Mouse (Mus musculus) frontal cortex, adult 2 months (tissue): ENCODE data around the gene 4921511M17Rik. TPM values are rescaled to one million over a fixed set of nuclear protein-coding genes. Genes with fewer than 3 reads are reported as not detected.
A peak's percentile ranks its signal among the peaks of the same experiment; 100 is the strongest.
"Not testable (repeated sequence)": the region's sequence is repeated elsewhere in the genome, so short reads cannot be mapped to it uniquely, and the experiment has no call there.

Source experiments
- DNase-seq, 2 experiments: peaks; one replicate each; pipeline ENCODE4 v3.0.0; 2022; ENCODE audit warnings: low spot score in 1 of 2; ENCODE audit errors: extremely low spot score in 1 of 2
- polyA plus RNA-seq: library from polyadenylated mRNA; depleted of rRNA; stranded (reverse); fragments of >200 nt; gene quantifications from 2 replicates; pipeline ENCODE4 v1.2.3, GENCODE M21; 2012; rRNA removed

The 4921511M17Rik gene
- not detected in 2 replicates for polyA plus RNA-seq

DNA sequence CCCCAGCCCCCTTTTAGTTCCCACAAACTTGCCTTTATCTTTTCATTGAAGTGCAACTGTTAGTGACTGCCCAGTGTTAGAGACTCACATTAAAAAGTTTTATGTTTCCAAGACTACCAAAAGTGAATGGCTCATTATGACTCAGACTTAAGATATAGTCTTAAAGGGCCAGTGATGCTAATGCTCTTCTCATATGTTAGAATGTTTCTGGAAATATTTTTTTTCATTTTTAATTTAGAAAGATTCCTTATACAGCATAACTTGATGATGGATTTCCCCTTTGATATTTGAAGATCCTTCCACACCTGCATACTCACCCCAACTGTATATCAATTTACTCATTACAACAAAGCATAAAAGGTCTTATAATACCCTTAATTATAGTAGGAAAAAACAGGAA lies at the start of gene 4921511M17Rik:
Gene 4921511M17Rik, minus strand, starts transcription at position 101 of the 400 bp plus-strand sequence.
- DNase-seq = not testable (repeated sequence)

DNA sequence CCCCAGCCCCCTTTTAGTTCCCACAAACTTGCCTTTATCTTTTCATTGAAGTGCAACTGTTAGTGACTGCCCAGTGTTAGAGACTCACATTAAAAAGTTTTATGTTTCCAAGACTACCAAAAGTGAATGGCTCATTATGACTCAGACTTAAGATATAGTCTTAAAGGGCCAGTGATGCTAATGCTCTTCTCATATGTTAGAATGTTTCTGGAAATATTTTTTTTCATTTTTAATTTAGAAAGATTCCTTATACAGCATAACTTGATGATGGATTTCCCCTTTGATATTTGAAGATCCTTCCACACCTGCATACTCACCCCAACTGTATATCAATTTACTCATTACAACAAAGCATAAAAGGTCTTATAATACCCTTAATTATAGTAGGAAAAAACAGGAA lies 21.3 kb upstream of the 4921511M17Rik start, which contains the start of gene Gm10057:
Gene Gm10057, minus strand, starts transcription at position 101 of the 400 bp plus-strand sequence.
- DNase-seq = not testable (repeated sequence)

DNA sequence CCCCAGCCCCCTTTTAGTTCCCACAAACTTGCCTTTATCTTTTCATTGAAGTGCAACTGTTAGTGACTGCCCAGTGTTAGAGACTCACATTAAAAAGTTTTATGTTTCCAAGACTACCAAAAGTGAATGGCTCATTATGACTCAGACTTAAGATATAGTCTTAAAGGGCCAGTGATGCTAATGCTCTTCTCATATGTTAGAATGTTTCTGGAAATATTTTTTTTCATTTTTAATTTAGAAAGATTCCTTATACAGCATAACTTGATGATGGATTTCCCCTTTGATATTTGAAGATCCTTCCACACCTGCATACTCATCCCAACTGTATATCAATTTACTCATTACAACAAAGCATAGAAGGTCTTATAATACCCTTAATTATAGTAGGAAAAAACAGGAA lies 21.1 kb downstream of the 4921511M17Rik start, which contains the start of gene Samt1:
Gene Samt1, minus strand, starts transcription at position 101 of the 400 bp plus-strand sequence.
- DNase-seq = not testable (repeated sequence)

DNA sequence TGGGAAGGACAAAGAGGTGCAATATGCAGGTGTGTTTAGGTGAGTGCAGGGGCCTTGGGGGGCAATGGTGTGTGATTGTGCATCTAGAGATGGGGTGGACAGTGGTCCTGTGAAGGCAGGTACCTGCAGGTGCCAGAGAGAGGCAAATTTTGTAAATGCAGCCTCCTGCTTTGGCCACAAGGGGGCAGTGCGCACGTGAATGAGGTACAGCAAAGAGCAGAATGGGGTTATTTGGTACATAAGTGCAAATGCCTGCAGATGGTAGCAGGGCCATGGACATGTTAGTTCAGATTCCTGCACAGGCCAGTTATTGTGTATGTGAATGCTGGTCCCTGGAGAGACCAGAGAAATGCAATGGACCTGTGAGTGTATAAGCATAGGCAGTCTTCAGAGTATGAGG lies 56.7 kb downstream of the 4921511M17Rik start:
- not testable (repeated sequence) for DNase-seq

DNA sequence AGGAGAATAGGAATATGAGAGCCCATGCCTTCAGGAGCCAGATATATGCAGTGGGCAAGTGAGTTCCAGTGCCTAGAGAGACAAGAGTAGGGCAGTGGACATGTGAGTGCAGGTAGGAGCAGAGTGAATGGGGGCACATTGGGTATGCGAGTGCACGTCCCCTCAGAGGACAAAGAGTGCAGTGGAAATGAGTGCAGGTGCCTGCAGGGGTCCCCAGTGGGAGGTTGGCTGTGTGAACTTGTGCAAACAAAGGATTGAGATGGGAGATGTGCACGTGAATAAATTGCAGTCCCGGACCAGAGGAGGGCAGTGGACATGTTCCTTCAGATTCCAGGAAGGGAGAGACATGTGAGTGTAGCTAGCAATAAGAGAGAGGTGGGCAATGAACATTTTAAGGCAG lies 57.2 kb downstream of the 4921511M17Rik start:
- DNase-seq = not testable (repeated sequence)

DNA sequence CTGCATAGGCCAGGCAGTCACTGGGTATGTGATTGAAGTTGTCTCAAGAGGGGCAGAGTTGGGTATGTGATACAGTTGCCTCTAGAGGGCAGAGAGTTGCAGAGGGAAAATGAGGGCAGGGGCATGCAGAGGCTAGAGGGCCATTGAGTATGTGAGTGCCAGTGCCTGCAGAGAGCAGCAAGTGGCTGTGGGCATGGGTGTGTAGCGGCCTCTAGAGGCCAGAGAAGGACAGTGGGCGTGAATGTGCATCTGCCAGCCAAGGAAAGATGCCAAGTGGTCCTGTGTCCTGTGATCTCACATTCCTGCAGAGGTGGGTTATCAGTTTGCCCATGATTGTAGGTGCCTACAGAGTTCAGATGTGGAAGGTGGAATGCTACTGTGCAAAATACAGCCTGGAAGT lies 59.2 kb downstream of the 4921511M17Rik start:
- DNase-seq = peak in 1 of 2 experiments; percentile 3

Other genes with a start within 250 kb of the 4921511M17Rik start
- gene Spin2c, start 201.6 kb downstream of the 4921511M17Rik start, polyA plus RNA-seq = 8.4 and 11.4 TPM in 2 replicates
- gene Samt1, start 21.2 kb downstream of the 4921511M17Rik start, polyA plus RNA-seq = not detected in 2 replicates
- not detected in 2 replicates for gene Gm10057, start 21.2 kb upstream of the 4921511M17Rik start, polyA plus RNA-seq
- not detected in 2 replicates for gene Gm15140, start 86.9 kb upstream of the 4921511M17Rik start, polyA plus RNA-seq